Mouse (Mus musculus): ENCODE data around the gene Scamp3.
A peak's percentile ranks its signal among the peaks of the same experiment; 100 is the strongest.

GRCm38 (mm10) chr3:89195979-89196877 lies 19.0 kb downstream of the Scamp3 start:
- TF ChIP-seq CTCF (IDR thresholded peaks at IDR 0.05 in 2 of 3, conservative IDR thresholded peaks at IDR 0.05 in 1 of 3; ENCODE audit: control insufficient read depth in 1 of 3, insufficient read depth in 1 of 3, low read depth in 2 of 3, low read length in 3 of 3, poor library complexity in 1 of 3, severe bottlenecking in 1 of 3) (peak in 2 of 3 experiments; percentile 39 to 57; a peak in 3 of 6 replicates), CHD2 (IDR thresholded peaks at IDR 0.05; ENCODE audit: low read length) (no peak), POLR2A (IDR thresholded peaks at IDR 0.05; ENCODE audit: control insufficient read depth in 1 of 2, insufficient read depth in 1 of 2, low read depth in 1 of 2, low read length in 2 of 2, poor library complexity in 1 of 2) (peak; percentile 80 to 98), SMC3 (IDR thresholded peaks at IDR 0.05; ENCODE audit: low read depth, low read length) (peak; percentile 37), ZC3H11A (IDR thresholded peaks at IDR 0.05; ENCODE audit: low read depth, low read length) (no peak), EP300 (IDR thresholded peaks at IDR 0.05; ENCODE audit: low read depth in 1 of 2, low read length in 2 of 2) (peak; percentile 5 to 44; a peak in 3 of 4 replicates), NELFE (IDR thresholded peaks at IDR 0.05; ENCODE audit: low read depth, low read length) (peak; percentile 89), HCFC1 (IDR thresholded peaks at IDR 0.05; ENCODE audit: low read depth, low read length) (no peak; the same call in 1 of the 2 replicates), TBP (IDR thresholded peaks at IDR 0.05; ENCODE audit: low read depth, low read length) (peak; percentile 83), ETS1 (IDR thresholded peaks at IDR 0.05; ENCODE audit: low read depth, low read length) (0 out of 2 replicates have a peak, but pooled peaks have one; percentile 41)
